Mouse (Mus musculus): ENCODE results near the gene Igf2bp2. TPM values are rescaled to one million over a fixed set of nuclear protein-coding genes. Genes with fewer than 3 reads are reported as not detected.

Igf2bp2 gene
- polyA plus RNA-seq, 1 experiment from 2014 or later: 116 TPM

- no peaks in the 10 kb centered on the region for H3K4me1 ChIP-seq (replicated peaks)
- 80% methylated on average over 6 of the region's 6 CpGs for WGBS
- no peak overlapping the region for H3K9ac ChIP-seq
- no peak overlapping the region for H3K4me3 ChIP-seq (replicated peaks)
- H3K27me3 ChIP-seq (replicated peaks): no peaks in the 10 kb centered on the region
- no peak overlapping the region for H3K4me2 ChIP-seq (replicated peaks)
- no peaks in the 10 kb centered on the region for H3K9me3 ChIP-seq
- H3K27ac ChIP-seq: no peak overlapping the region
- H3K36me3 ChIP-seq: peaks cover 24% of the 10 kb centered on the region
- peak; percentile 48; the same call in 1 of the 2 replicates for ATAC-seq
These were observed 105.6 kb downstream of the Igf2bp2 start for GRCm38 (mm10) chr16:22057498-22057897.

GRCm38 (mm10) chr16:22053411-22053810, 109.7 kb downstream of the Igf2bp2 start:
- Histone ChIP-seq H3K36me3 (no peaks in the 10 kb centered on the region; the same call in 1 of the 2 replicates), H3K9ac (no peak overlapping the region), H3K27me3 (replicated peaks) (no peaks in the 10 kb centered on the region), H3K9me3 (no peaks in the 10 kb centered on the region), H3K4me1 (replicated peaks) (no peaks in the 10 kb centered on the region), H3K4me3 (replicated peaks) (no peak overlapping the region), H3K4me2 (replicated peaks) (no peak overlapping the region), H3K27ac (no peak overlapping the region)
- ATAC-seq: no peak
- 92% methylated on average over 21 of the region's 21 CpGs for WGBS

DNA sequence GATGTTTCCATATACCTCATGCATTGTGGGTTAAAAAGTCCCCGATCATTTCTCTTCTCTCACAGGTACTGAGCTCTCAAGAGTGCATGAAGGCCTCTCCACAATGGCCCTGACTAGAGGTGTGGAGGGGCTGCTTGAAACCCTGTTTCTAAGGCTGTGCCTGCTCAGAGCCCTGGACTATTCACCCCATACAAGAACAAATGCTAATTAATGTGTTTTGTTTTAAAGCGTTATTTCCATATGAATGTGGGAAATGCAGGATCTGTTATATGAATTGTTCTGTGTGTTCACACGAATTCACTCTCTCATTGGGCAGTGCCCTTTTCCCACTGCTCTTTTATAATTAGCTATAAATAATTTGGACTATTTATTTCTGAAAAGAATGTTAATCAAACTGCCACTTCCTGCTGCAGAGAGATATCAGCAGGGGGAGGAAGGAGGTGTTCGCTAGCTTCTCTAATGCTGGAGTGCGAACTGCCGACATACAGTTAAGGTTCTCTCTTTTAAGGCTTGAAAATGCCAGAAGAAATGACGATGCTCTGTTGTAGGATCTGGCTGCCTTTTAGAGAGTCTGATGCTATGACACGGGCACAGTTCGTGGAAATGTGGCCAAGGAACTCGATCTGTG, 116.2 kb downstream of the Igf2bp2 start:
- Histone ChIP-seq H3K27ac (no peak overlapping the region), H3K4me2 (replicated peaks) (no peak overlapping the region), H3K4me1 (replicated peaks) (no peaks in the 10 kb centered on the region), H3K36me3 (peaks cover 12% of the 10 kb centered on the region), H3K9me3 (no peaks in the 10 kb centered on the region), H3K4me3 (replicated peaks) (no peak overlapping the region), H3K27me3 (replicated peaks) (no peaks in the 10 kb centered on the region), H3K9ac (no peak overlapping the region)
- 91% methylated on average over 10 of the region's 10 CpGs for WGBS
- ATAC-seq: no peak

DNA sequence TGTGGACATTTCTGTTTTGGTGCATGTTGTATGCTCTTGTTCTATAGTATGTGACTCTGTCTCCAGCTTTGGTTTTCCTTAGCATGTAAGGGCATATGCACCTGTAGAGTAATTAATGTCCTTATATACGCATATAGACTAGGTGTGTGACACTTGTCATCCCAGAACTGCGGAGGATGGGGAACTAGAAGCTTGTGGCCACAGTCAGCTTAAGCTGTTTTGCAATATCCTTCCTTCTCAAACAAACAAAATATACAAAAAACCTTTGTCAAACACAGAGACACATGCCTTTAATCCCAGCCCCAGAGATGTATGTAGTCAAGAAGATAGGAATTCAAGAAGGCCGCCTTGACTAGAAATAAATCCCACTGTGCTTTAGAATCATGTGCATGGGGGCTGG, 117.2 kb downstream of the Igf2bp2 start:
- WGBS: 89% methylated on average over 3 of the region's 3 CpGs
- no peaks in the 10 kb centered on the region for H3K27me3 ChIP-seq (replicated peaks)
- ATAC-seq: no peak
- no peak overlapping the region for H3K4me3 ChIP-seq (replicated peaks)
- H3K9ac ChIP-seq: no peak overlapping the region
- H3K36me3 ChIP-seq: peaks cover 12% of the 10 kb centered on the region
- no peaks in the 10 kb centered on the region for H3K4me1 ChIP-seq (replicated peaks)
- no peak overlapping the region for H3K4me2 ChIP-seq (replicated peaks)
- no peaks in the 10 kb centered on the region for H3K9me3 ChIP-seq
- H3K27ac ChIP-seq: no peak overlapping the region

DNA sequence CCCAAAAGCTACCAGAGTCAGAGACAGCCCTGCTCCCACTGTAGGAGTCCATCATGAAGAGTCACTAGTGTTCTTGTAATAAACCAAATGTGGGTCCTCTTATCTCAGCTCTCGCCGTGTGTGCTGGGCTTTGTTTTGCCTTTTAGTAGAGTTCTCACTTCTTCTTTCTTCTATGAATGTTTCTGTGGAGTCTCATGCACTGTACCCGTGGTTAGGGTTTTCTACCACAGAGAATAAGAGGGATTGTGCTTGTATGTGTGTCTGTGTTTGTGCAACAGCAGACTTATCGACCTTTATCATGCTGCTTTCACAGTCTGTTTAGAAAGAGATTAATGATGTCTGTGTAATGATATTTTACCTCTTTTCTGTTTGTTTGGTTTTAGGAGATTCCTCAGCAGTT, 119.3 kb downstream of the Igf2bp2 start:
- Histone ChIP-seq H3K9me3 (no peaks in the 10 kb centered on the region), H3K4me2 (replicated peaks) (no peak overlapping the region), H3K4me1 (replicated peaks) (no peaks in the 10 kb centered on the region), H3K9ac (no peak overlapping the region), H3K27ac (no peak overlapping the region), H3K36me3 (peaks cover 12% of the 10 kb centered on the region), H3K27me3 (replicated peaks) (no peaks in the 10 kb centered on the region), H3K4me3 (replicated peaks) (no peak overlapping the region)
- no peak for ATAC-seq
- 62% methylated on average over 4 of the region's 4 CpGs for WGBS

DNA sequence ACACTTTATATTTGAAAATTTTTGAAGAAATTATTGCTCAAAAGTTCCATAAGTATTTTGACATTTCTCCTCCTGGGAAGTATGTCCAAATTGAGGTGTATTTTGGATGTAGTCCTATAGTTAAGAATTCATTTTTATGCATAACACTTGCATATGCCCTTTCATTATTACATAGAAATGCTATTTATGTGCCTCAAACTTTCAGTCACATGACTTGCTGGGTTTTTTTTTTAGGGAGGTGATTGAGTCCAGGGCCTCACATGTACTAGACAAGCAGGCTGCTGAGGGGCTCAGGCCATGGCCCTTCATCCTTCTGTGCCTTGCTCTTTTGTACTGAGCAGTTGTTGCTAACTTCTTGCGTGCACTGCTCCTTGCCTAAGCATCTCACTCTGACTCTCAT, 123.1 kb downstream of the Igf2bp2 start:
- Histone ChIP-seq H3K27ac (no peak overlapping the region), H3K9ac (no peak overlapping the region), H3K4me1 (replicated peaks) (no peaks in the 10 kb centered on the region), H3K4me2 (replicated peaks) (no peak overlapping the region), H3K36me3 (peaks cover 12% of the 10 kb centered on the region), H3K4me3 (replicated peaks) (no peak overlapping the region), H3K9me3 (no peaks in the 10 kb centered on the region), H3K27me3 (replicated peaks) (no peaks in the 10 kb centered on the region)
- no peak for ATAC-seq
- WGBS: 94% methylated on average over 1 of the region's 1 CpGs

GRCm38 (mm10) chr16:22038554-22038953, 124.5 kb downstream of the Igf2bp2 start:
- H3K4me1 ChIP-seq (replicated peaks): no peaks in the 10 kb centered on the region
- no peak overlapping the region for H3K9ac ChIP-seq
- no peak overlapping the region for H3K4me3 ChIP-seq (replicated peaks)
- peaks cover 4% of the 10 kb centered on the region for H3K36me3 ChIP-seq
- no peak overlapping the region for H3K27ac ChIP-seq
- no peaks in the 10 kb centered on the region for H3K27me3 ChIP-seq (replicated peaks)
- no peaks in the 10 kb centered on the region for H3K9me3 ChIP-seq
- no peak for ATAC-seq
- WGBS: 85% methylated on average over 10 of the region's 10 CpGs
- no peak overlapping the region for H3K4me2 ChIP-seq (replicated peaks)

DNA sequence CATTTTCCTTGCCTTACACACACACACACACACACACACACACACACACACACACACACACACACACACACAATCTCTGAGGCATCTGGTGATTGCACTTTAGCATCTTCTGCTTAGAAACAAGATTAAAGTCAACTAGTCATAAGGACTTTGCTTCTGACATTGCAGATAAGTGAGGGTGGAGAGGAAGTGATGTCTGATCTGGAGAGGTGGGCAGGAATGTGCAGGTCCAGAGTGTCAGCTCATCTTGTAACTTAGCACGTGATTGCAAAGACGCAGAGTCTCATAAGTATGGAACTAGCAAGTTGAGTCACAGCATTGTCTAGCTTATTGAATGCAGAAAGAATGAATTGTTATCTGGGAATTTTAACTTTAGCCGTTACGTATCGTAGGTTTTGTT, 135.6 kb downstream of the Igf2bp2 start:
- ATAC-seq: no peak; the same call in 1 of the 2 replicates
- peaks cover 14% of the 10 kb centered on the region for H3K36me3 ChIP-seq

GRCm38 (mm10) chr16:22022122-22022521, 141.0 kb downstream of the Igf2bp2 start:
- H3K27ac ChIP-seq: no peak overlapping the region
- no peak overlapping the region for H3K9ac ChIP-seq
- no peak overlapping the region for H3K4me2 ChIP-seq (replicated peaks)
- no peaks in the 10 kb centered on the region for H3K9me3 ChIP-seq
- H3K36me3 ChIP-seq: peaks cover 19% of the 10 kb centered on the region
- ATAC-seq: no peak
- H3K27me3 ChIP-seq (replicated peaks): no peaks in the 10 kb centered on the region
- no peak overlapping the region for H3K4me3 ChIP-seq (replicated peaks)
- H3K4me1 ChIP-seq (replicated peaks): no peaks in the 10 kb centered on the region
- 96% methylated on average over 2 of the region's 2 CpGs for WGBS

More for the DNA sequence above, 135.6 kb downstream of the Igf2bp2 start:
- Histone ChIP-seq H3K4me2 (replicated peaks) (no peak overlapping the region), H3K9me3 (no peaks in the 10 kb centered on the region), H3K27ac (no peak overlapping the region), H3K9ac (no peak overlapping the region), H3K27me3 (replicated peaks) (no peaks in the 10 kb centered on the region), H3K4me1 (replicated peaks) (no peaks in the 10 kb centered on the region), H3K4me3 (replicated peaks) (no peak overlapping the region)
- 90% methylated on average over 5 of the region's 5 CpGs for WGBS

- H3K4me2 ChIP-seq (replicated peaks): no peak overlapping the region
- 88% methylated on average over 1 of the region's 1 CpGs for WGBS
- H3K27me3 ChIP-seq (replicated peaks): no peaks in the 10 kb centered on the region
- H3K4me1 ChIP-seq (replicated peaks): no peaks in the 10 kb centered on the region
- H3K27ac ChIP-seq: no peak overlapping the region
- H3K9me3 ChIP-seq: no peaks in the 10 kb centered on the region
- no peak overlapping the region for H3K9ac ChIP-seq
- H3K36me3 ChIP-seq: peaks cover 13% of the 10 kb centered on the region
- H3K4me3 ChIP-seq (replicated peaks): no peak overlapping the region
- ATAC-seq: no peak
These were observed 147.5 kb downstream of the Igf2bp2 start for GRCm38 (mm10) chr16:22015569-22015968.

DNA sequence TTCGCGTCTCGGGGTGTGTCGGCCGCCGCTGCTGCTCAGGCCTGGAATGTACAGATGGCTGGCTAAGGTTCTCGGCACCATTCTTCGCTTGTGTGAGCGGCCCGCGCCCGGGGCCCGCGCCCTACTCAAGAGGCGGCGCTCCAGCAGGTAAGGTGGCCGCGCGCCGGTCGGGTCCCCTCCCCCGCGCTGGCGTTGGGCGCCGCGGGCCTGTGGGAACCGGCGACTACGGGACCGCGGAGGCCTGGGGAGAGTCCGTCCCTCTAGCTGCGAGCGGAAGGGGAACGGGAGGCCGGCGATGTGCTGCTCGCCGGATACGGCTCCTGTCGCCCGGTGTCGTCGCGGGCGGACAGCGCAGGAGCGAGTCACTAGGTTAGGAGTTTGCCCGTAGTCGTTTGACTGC, 153.5 kb downstream of the Igf2bp2 start:
- peak overlapping the region; percentile 84 for H3K9ac ChIP-seq
- peak; percentile 80 for ATAC-seq
- H3K27me3 ChIP-seq (replicated peaks): no peaks in the 10 kb centered on the region
- H3K4me1 ChIP-seq (replicated peaks): peaks cover 4% of the 10 kb centered on the region; the same call in 1 of the 2 replicates
- peak overlapping the region; percentile 85 for H3K4me3 ChIP-seq (replicated peaks)
- H3K36me3 ChIP-seq: no peaks in the 10 kb centered on the region
- H3K4me2 ChIP-seq (replicated peaks): peak overlapping the region; percentile 69
- WGBS: under 1% methylated on average over 51 of the region's 51 CpGs
- H3K9me3 ChIP-seq: no peaks in the 10 kb centered on the region
- peak overlapping the region; percentile 66 for H3K27ac ChIP-seq

DNA sequence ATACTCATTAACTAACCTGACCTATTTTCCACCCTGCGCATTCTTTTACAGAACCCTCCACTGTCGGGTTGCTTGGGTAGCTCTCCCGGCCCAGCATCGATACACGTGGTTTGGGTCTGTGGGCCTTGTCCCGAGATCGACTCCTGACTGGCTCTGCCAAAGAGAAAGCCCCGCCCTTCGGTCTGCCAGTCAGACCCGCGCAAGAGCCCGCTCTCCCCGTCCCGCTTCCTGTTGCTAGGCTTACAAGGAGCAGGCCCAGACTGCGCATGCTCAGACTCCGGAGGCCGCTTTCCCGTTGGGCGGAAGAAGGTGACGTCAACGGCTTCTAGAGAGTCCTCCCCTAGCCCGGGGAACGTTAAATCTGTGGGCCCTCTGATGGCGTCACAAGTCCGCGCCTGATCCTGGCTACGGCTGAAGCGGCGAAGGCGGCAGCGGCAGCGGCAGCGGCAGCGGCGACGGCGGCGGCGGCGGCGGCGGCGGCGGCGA, 154.0 kb downstream of the Igf2bp2 start, which contains the start of gene Senp2:
Gene Senp2 (plus strand): TSS at position 386 of the 486 bp plus-strand sequence.
- Histone ChIP-seq H3K4me1 (replicated peaks) (peaks cover 4% of the 10 kb centered on the region; the same call in 1 of the 2 replicates), H3K9me3 (no peaks in the 10 kb centered on the region), H3K36me3 (no peaks in the 10 kb centered on the region), H3K4me3 (replicated peaks) (peak within 1 kb of the TSS; percentile 85), H3K9ac (peak within 1 kb of the TSS; percentile 84), H3K4me2 (replicated peaks) (peak within 1 kb of the TSS; percentile 69), H3K27me3 (replicated peaks) (no peaks in the 10 kb centered on the region), H3K27ac (peak within 1 kb of the TSS; percentile 66)
- peak; percentile 99 for ATAC-seq
- WGBS: 0% methylated on average over 45 of the region's 45 CpGs

Measured in intestine, embryonic 15.5 days (tissue).